Mouse (Mus musculus) stomach, embryonic 16.5 days (tissue): Measurements from ENCODE around the gene AC129217.1. TPM values are rescaled to one million over a fixed set of nuclear protein-coding genes. Genes with fewer than 3 reads are reported as not detected.

Experiments used
- ATAC-seq: fragments of 200-750 bp; cut with Nextera tagmentation; 2 replicates; pipeline ENCODE4 v1.8.0; 2017; ENCODE audit warnings: moderate number of reproducible peaks, moderate TSS enrichment; ENCODE audit not compliant: insufficient read depth, low FRiP score
- H3K27ac ChIP-seq: fragments of 300-500 bp; sonication (generic); 2 replicates; pipeline ENCODE4 v1.5.1; 2014; ENCODE audit warnings: low read length
- H3K27me3 ChIP-seq: fragments of 300-500 bp; sonication (generic); 2 replicates; pipeline ENCODE4 v1.6.1; 2014; ENCODE audit warnings: low read length, control low read depth, mixed read lengths; ENCODE audit not compliant: control insufficient read depth, insufficient read depth
- H3K36me3 ChIP-seq: fragments of 300-500 bp; sonication (generic); 2 replicates; pipeline ENCODE4 v1.6.1; 2014; ENCODE audit warnings: low read length; ENCODE audit not compliant: control insufficient read depth, insufficient read depth
- H3K4me1 ChIP-seq: fragments of 300-500 bp; sonication (generic); 2 replicates; pipeline ENCODE4 v1.6.1; 2014; ENCODE audit warnings: low read length, control low read depth, mixed read lengths; ENCODE audit not compliant: control insufficient read depth, insufficient read depth
- H3K4me2 ChIP-seq: fragments of 300-500 bp; sonication (generic); 2 replicates; pipeline ENCODE4 v1.6.1; 2014; ENCODE audit warnings: low read depth, low read length, mixed read lengths
- H3K4me3 ChIP-seq: fragments of 300-500 bp; sonication (generic); replicated peaks from 2 replicates; pipeline ENCODE4 v1.5.1; 2014; ENCODE audit warnings: mild to moderate bottlenecking, low read length
- H3K9ac ChIP-seq: fragments of 300-500 bp; sonication (generic); 2 replicates; pipeline ENCODE4 v1.6.1; 2014; ENCODE audit warnings: low read length
- H3K9me3 ChIP-seq: fragments of 300-500 bp; sonication (generic); replicated peaks from 2 replicates; pipeline ENCODE4 v1.6.1; 2016; ENCODE audit warnings: low read length, control low read depth; ENCODE audit not compliant: control insufficient read depth
- WGBS: fragments of 180-500 bp; shearing (Covaris S2); extraction: QIAGEN DNeasy Blood & Tissue Kit; methylation state at CpG from one replicate; pipeline ENCODE4 v1.1.7; 2014; 5-methylcytosine and 5-hydroxymethylcytosine counted together
- polyA plus RNA-seq: library from polyadenylated mRNA; unstranded; fragments of >200 nt; fragmentation: Nextera tagmentation; extraction: Ambion mirVana; gene quantifications from 2 replicates; pipeline ENCODE4 v1.2.1, GENCODE M21; 2015

The AC129217.1 gene
- polyA plus RNA-seq, result not detected in 2 replicates

DNA sequence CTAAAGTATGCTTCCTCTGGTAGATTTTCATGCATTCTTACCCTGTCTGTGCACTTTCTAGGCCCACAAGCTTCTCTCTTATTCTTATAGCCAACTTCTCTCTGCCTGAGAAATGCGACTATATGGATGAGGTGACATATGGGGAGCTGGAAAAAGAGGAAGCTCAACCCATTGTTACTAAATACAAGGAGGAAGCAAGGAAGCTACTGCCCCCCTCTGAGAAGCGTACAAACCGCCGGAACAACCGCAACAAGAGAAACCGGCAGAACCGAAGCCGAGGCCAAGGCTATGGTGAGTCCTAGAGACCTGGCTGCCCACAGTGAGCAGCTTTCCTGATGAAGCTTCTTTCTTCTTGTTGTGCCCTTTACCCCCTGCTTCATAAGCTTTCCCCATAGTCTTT, at the start of gene AC129217.1:
AC129217.1 (plus strand) TSS at position 114 of the 400 bp plus-strand sequence.
- Histone ChIP-seq H3K27me3 (no peaks in the 10 kb centered on the region), H3K27ac (no peak within 1 kb of the TSS), H3K4me1 (no peaks in the 10 kb centered on the region), H3K4me3 (no peak within 1 kb of the TSS), H3K9ac (no peak within 1 kb of the TSS), H3K4me2 (no peak within 1 kb of the TSS), H3K36me3 (peaks cover 52% of the 10 kb centered on the region), H3K9me3 (no peaks in the 10 kb centered on the region)
- ATAC-seq, result no peak
- 92% methylated on average over 8 of the region's 8 CpGs for WGBS

DNA sequence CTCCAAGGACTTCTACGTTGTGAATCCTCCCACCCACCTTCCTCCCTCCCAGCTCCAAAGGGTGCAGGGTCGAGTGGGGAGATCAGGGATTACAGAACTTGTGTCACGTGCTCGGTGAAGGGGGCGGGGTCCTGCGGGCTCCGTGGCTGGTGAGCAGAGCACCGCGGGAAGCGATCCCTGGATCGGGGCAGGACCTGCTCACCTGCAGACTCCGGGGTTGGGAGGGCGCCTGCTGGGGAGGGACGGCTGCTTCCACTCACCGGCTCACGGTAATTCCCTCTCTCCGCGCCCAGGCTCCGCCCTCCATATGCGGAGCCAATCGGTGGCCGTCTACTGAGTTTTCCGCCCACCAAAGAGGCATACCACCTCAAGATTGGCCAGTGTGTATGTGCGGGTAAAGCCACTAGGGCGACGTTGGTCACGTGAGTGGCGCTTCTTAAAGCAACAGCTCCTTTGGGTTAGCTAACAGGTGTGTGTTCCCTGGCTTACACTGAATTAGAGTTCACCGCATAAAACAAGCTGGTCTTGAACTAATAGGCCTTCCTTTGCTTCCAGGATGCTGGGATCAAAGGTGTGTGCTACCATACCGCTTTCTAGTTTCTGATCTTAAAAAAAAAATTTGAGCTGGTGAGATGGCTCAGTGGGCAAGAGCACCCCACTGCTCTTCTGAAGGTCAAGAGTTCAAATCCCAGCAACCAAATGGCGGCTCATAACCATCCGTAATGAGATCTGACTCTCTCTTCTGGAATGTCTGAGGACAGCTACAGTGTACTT, 43.4 kb upstream of the AC129217.1 start, which contains the start of gene Taf6l:
Taf6l (minus strand) TSS at position 410 of the 774 bp plus-strand sequence.
- Histone ChIP-seq H3K27me3 (no peaks in the 10 kb centered on the region), H3K36me3 (peaks cover 4% of the 10 kb centered on the region; the same call in 1 of the 2 replicates), H3K9me3 (no peaks in the 10 kb centered on the region), H3K4me2 (peak within 1 kb of the TSS; percentile 66), H3K4me3 (peak within 1 kb of the TSS; percentile 61), H3K27ac (peak within 1 kb of the TSS; percentile 77), H3K9ac (peak within 1 kb of the TSS; percentile 80), H3K4me1 (peaks cover 7% of the 10 kb centered on the region; the same call in 1 of the 2 replicates)
- under 1% methylated on average over 32 of the region's 32 CpGs for WGBS
- peak; percentile 99 for ATAC-seq

DNA sequence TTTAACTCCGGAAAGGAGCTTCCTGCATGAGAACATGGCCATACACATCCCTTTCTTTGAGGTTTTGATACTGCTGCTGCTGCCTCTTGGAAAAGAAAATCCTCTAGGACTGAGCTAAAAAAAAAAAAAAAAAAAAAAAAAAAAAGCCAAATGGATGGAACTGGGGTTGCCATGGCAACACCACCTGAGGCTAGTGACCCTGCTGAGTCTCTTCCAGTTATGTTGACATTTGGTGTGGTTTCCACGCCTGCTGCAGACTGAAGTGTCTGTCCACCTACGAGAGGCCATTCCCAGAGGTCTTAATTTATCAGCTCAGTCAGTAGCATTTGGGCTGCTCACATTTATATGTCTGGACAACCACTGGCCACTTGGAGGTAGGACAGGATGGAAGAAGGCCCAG, 41.1 kb upstream of the AC129217.1 start:
- Histone ChIP-seq H3K4me3 (no peak overlapping the region), H3K4me2 (no peak overlapping the region), H3K36me3 (peaks cover 14% of the 10 kb centered on the region), H3K27ac (no peak overlapping the region), H3K4me1 (peaks cover 7% of the 10 kb centered on the region; the same call in 1 of the 2 replicates), H3K9ac (no peak overlapping the region), H3K27me3 (no peaks in the 10 kb centered on the region), H3K9me3 (no peaks in the 10 kb centered on the region)
- ATAC-seq, result no peak
- 24% methylated on average over 3 of the region's 3 CpGs for WGBS

DNA sequence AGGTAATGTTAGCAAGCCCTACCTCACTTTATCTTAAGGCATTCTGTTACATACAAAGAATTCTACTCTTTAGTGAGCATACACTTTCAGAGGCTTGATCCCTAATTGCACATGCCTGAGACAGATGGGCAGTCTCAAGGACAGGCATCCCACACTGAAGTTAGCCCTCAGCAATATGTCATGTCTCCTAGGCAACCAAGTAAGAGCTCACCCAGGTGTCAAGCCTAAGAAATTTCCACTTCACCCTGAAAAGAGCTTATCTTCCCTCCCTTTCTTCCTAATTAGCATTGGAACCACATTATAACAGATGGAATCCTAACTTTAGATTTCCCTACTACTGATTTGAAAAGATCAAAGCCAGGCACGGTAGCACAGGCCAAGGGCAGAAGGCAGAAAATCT, 40.4 kb upstream of the AC129217.1 start:
- Histone ChIP-seq H3K9me3 (no peaks in the 10 kb centered on the region), H3K4me2 (no peak overlapping the region), H3K9ac (no peak overlapping the region), H3K27me3 (no peaks in the 10 kb centered on the region), H3K4me1 (peaks cover 7% of the 10 kb centered on the region; the same call in 1 of the 2 replicates), H3K27ac (no peak overlapping the region), H3K4me3 (no peak overlapping the region), H3K36me3 (peaks cover 19% of the 10 kb centered on the region)
- no peak for ATAC-seq
- 61% methylated on average over 1 of the region's 1 CpGs for WGBS

DNA sequence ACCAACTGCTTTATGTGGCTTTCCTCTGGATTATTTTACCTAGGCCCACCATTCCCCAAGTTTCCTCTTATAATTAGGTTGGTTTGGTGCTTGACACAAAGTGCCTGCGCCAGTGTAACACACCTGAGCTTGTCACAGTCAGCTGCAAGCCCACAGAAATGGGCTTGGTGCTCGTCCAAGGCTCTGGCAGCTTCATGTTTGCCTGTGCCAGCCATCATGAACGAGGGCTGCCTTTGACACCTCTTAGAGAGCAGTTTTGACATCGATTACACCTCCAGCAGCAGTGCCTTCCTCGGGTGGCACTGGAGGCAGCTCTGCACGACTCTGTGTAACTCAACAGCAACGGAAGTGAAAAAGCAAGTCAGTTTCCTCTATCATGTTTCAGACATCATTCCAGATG, 39.4 kb upstream of the AC129217.1 start:
- ATAC-seq, result no peak

DNA sequence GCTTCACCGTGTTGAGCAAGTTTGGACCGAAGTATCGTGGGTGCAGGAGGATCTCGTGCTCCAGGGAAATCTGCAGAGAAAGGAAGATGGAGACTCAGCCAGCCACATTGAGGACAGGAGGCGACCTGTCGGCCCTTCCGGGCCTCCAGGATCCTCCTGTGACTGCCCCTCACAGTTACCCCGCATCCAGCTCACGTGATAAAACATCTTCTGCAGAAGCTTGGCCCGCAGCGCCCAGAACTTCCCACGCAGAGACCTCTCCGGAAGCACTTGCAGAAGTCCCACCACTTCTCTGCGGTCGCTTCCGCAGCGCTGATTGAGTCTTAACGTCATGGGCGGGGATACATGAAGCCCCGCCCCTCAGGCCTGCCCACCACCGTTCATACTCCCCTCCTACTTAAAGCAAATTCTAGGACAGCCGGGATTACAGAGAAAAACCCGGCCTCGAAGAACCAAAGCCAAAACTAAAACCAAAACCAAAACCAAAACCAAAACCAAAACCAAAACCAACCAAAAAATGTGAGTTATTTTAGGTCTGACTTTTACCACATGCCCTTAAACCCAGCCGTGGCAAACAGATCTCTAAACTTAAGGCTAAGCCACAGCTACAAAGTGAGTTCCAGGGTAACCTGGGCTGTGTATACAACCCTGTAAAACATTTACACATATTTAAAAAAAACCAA, 31.2 kb upstream of the AC129217.1 start, which contains the start of gene Polr2g:
Polr2g (minus strand) TSS at position 314 of the 683 bp plus-strand sequence.
- H3K36me3 ChIP-seq, result peaks cover 16% of the 10 kb centered on the region
- peak within 1 kb of the TSS; percentile 94 for H3K4me3 ChIP-seq
- H3K4me2 ChIP-seq, result peak within 1 kb of the TSS; percentile 90
- H3K4me1 ChIP-seq, result peaks cover 13% of the 10 kb centered on the region
- peak within 1 kb of the TSS; percentile 76 for H3K27ac ChIP-seq
- H3K9me3 ChIP-seq, result no peaks in the 10 kb centered on the region
- ATAC-seq, result peak; percentile 84
- no peaks in the 10 kb centered on the region for H3K27me3 ChIP-seq
- 1% methylated on average over 25 of the region's 25 CpGs for WGBS
- peak within 1 kb of the TSS; percentile 90 for H3K9ac ChIP-seq

More for the DNA sequence above, 39.4 kb upstream of the AC129217.1 start:
- peaks cover 28% of the 10 kb centered on the region for H3K36me3 ChIP-seq
- H3K4me3 ChIP-seq, result no peak overlapping the region
- no peak overlapping the region for H3K4me2 ChIP-seq
- no peaks in the 10 kb centered on the region for H3K27me3 ChIP-seq
- 77% methylated on average over 7 of the region's 7 CpGs for WGBS
- no peak overlapping the region for H3K27ac ChIP-seq
- H3K9me3 ChIP-seq, result no peaks in the 10 kb centered on the region
- H3K9ac ChIP-seq, result no peak overlapping the region
- peaks cover 6% of the 10 kb centered on the region; the same call in 1 of the 2 replicates for H3K4me1 ChIP-seq

DNA sequence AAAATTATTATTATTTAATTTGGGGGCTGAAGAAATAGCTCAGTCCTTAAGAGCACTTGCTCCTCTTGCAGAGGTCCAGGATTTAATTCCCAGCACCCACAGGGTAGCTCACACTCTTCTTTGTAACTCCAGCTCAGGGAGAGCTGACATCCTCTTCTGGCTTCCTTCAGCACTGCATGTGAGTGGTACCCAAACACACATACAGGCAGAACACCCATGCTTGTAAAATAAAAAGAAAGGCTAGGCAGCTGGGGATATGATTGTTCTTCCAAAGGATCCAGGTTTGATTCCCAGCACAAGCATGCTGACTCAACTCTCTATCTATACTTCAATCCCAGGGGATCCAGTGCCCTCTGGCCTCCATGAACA, 30.6 kb upstream of the AC129217.1 start:
- Histone ChIP-seq H3K4me2 (peak overlapping the region; percentile 90; the same call in 1 of the 2 replicates), H3K4me1 (peaks cover 13% of the 10 kb centered on the region), H3K9ac (peak overlapping the region; percentile 90), H3K4me3 (peak overlapping the region; percentile 94; the same call in 1 of the 2 replicates), H3K9me3 (no peaks in the 10 kb centered on the region), H3K27ac (peak overlapping the region; percentile 76), H3K27me3 (no peaks in the 10 kb centered on the region), H3K36me3 (peaks cover 11% of the 10 kb centered on the region)
- ATAC-seq, result no peak

DNA sequence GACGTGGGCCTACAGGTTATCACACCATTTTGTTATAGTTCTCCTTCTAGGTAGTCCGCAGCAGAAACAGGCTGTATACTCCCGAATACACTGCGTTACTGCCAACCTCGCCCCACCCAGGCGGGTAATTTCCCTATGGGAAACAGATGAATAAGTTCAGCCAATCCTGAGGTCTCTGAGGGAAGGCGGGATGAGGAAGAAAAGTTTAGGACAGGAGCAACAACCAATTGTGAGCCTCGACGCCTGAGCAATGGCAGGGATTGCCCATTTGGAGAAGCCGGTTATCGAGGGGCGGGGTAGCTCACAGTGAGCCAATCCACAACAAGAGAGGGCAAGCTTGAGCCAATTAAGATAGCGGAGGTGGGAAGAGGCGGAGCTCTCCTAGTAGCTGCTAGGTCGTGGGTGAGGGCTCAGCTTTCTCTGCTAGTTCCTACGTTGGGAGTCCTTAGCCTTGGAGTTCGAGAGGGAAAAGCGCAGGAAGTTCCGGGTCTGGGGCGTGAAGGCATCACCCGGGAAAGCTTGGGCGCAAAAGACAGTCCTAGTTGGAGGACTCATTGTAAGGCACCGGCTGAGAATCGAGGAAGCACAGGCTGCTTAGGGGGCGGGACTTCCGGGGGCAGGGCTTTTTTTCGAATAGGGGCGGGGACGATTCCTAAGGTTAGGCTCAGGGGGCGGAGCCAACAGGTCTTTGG, 27.3 kb upstream of the AC129217.1 start, which contains the start of gene Zbtb3:
Zbtb3 (plus strand) TSS at position 426 of the 692 bp plus-strand sequence.
- peaks cover 7% of the 10 kb centered on the region; the same call in 1 of the 2 replicates for H3K36me3 ChIP-seq
- peak within 1 kb of the TSS; percentile 82 for H3K4me2 ChIP-seq
- H3K4me3 ChIP-seq, result peak within 1 kb of the TSS; percentile 83
- H3K27ac ChIP-seq, result peak within 1 kb of the TSS; percentile 94
- peaks cover 10% of the 10 kb centered on the region for H3K4me1 ChIP-seq
- peak within 1 kb of the TSS; percentile 80 for H3K9ac ChIP-seq
- peak; percentile 97 for ATAC-seq
- H3K27me3 ChIP-seq, result no peaks in the 10 kb centered on the region
- H3K9me3 ChIP-seq, result no peaks in the 10 kb centered on the region
- WGBS, result under 1% methylated on average over 30 of the region's 30 CpGs
